Mouse (Mus musculus): ENCODE data around the gene Ppp2r5a. TPM values are rescaled to one million over a fixed set of nuclear protein-coding genes. Genes with fewer than 3 reads are reported as not detected.

Gene Ppp2r5a
- polyA plus RNA-seq, 1 experiment: 46.6 TPM

DNA sequence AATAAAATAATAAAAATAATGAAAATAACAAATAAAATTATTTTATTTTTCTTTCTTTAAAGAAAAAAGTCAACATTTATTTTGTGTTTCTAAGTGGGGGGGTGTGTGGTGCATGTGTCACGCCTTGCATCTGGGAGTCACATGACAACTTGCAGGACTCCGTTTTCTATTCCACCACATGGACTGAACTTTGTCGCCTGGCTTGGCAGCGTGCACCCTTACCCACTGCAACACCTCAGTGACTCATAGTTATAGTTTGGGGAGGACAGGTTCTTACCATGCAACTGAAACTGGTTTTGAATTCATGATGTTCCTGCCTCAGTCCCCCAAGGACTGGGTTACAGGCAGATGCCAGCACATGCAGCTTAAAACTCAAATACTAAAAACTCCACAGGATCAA lies 34.9 kb downstream of the Ppp2r5a start:
- Histone ChIP-seq H3K4me3 (ENCODE audit: low read depth, low read length) (no peak overlapping the region), H3K27ac (ENCODE audit: insufficient read depth, low read depth, low read length) (no peak overlapping the region), H3K4me1 (ENCODE audit: control insufficient read depth, insufficient read depth, insufficient read length, low read length) (no peaks in the 10 kb centered on the region; the same call in 1 of the 2 replicates), H3K27me3 (ENCODE audit: control insufficient read depth, insufficient read depth, low read length) (no peaks in the 10 kb centered on the region), H3K36me3 (ENCODE audit: control insufficient read depth, insufficient read depth, low read length) (peaks cover 29% of the 10 kb centered on the region)
- TF ChIP-seq CTCF (IDR thresholded peaks at IDR 0.05; ENCODE audit: extremely low read depth, insufficient read length, insufficient replicate concordance, low read depth, low read length) (no peak), POLR2A (IDR thresholded peaks at IDR 0.05; ENCODE audit: low read depth, low read length) (no peak)
- 32% methylated on average over 4 of the region's 4 CpGs for WGBS

DNA sequence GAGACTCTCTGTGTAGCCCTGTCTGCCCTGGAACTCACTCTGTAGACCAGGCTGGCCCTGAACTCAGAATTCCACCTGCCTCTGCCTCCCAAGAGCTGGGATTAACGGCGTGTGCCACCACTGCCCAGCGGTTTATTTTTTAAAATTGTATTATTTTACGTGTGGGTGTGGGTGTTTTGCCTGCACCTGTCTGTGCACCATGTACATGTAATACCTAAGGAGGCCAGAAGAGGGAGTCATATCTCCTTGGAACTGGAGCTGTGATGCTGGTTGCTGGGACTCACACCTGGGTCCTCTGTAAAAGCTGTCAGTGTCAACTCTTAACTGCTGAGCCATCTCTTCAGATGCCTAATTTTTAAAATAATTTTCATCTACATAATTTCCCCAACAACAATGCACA lies 38.6 kb downstream of the Ppp2r5a start:
- Histone ChIP-seq H3K27me3 (ENCODE audit: control insufficient read depth, insufficient read depth, low read length) (no peaks in the 10 kb centered on the region), H3K36me3 (ENCODE audit: control insufficient read depth, insufficient read depth, low read length) (peaks cover 44% of the 10 kb centered on the region), H3K27ac (ENCODE audit: insufficient read depth, low read depth, low read length) (no peak overlapping the region), H3K4me1 (ENCODE audit: control insufficient read depth, insufficient read depth, insufficient read length, low read length) (no peaks in the 10 kb centered on the region; the same call in 1 of the 2 replicates), H3K4me3 (ENCODE audit: low read depth, low read length) (no peak overlapping the region)
- WGBS: 70% methylated on average over 4 of the region's 4 CpGs
- TF ChIP-seq CTCF (IDR thresholded peaks at IDR 0.05; ENCODE audit: extremely low read depth, insufficient read length, insufficient replicate concordance, low read depth, low read length): peak; percentile 66; the same call in 1 of the 2 replicates
- no peak for TF ChIP-seq POLR2A (IDR thresholded peaks at IDR 0.05; ENCODE audit: low read depth, low read length)

DNA sequence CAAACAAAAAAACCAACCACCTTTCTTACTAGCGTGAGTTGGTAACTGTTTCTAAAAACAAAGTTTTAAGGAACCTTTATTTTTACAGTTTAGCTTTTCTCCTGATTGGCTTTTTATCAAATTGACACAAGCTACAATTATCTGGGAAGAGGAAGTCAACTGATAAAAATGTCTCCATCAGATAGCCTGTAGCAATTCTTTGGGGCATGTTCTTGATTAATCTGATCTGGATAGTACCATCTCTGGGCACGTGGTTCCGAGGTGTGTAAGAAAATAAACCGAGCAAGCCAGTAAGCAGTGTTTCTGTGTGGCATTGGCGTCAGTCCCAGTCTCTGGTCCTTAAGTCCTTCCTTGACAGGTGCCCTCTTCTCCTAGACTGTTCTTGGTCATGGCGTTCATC lies 40.7 kb downstream of the Ppp2r5a start:
- Histone ChIP-seq H3K36me3 (ENCODE audit: control insufficient read depth, insufficient read depth, low read length) (peaks cover 54% of the 10 kb centered on the region), H3K4me1 (ENCODE audit: control insufficient read depth, insufficient read depth, insufficient read length, low read length) (no peaks in the 10 kb centered on the region), H3K27ac (ENCODE audit: insufficient read depth, low read depth, low read length) (no peak overlapping the region), H3K4me3 (ENCODE audit: low read depth, low read length) (no peak overlapping the region), H3K27me3 (ENCODE audit: control insufficient read depth, insufficient read depth, low read length) (no peaks in the 10 kb centered on the region)
- TF ChIP-seq POLR2A (IDR thresholded peaks at IDR 0.05; ENCODE audit: low read depth, low read length) (no peak), CTCF (IDR thresholded peaks at IDR 0.05; ENCODE audit: extremely low read depth, insufficient read length, insufficient replicate concordance, low read depth, low read length) (no peak)
- WGBS: 66% methylated on average over 6 of the region's 6 CpGs

DNA sequence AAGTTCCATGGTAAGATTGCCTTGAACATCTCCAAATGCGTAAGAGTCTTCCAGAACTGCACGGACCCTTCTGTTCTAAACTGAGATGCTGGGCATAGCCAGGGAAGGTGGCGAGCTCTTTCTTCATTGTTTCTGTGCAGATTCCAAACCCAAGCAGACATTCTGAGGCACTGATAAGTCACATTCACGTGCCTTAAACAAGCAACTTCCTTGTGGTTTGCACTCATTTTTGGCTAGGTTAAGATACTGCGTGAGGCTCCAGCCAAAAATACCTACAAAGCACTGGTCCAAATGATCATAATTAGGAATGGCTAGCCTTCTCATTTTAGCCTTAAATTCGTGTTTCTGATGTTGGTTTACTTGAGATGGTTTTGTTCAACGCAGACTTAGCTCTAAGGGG lies 43.6 kb downstream of the Ppp2r5a start:
- H3K36me3 ChIP-seq (ENCODE audit: control insufficient read depth, insufficient read depth, low read length): peaks cover 59% of the 10 kb centered on the region
- H3K27ac ChIP-seq (ENCODE audit: insufficient read depth, low read depth, low read length): no peak overlapping the region
- WGBS: 82% methylated on average over 7 of the region's 7 CpGs
- H3K27me3 ChIP-seq (ENCODE audit: control insufficient read depth, insufficient read depth, low read length): no peaks in the 10 kb centered on the region
- no peak overlapping the region for H3K4me3 ChIP-seq (ENCODE audit: low read depth, low read length)
- no peak for TF ChIP-seq CTCF (IDR thresholded peaks at IDR 0.05; ENCODE audit: extremely low read depth, insufficient read length, insufficient replicate concordance, low read depth, low read length)
- no peak for TF ChIP-seq POLR2A (IDR thresholded peaks at IDR 0.05; ENCODE audit: low read depth, low read length)
- H3K4me1 ChIP-seq (ENCODE audit: control insufficient read depth, insufficient read depth, insufficient read length, low read length): no peaks in the 10 kb centered on the region

DNA sequence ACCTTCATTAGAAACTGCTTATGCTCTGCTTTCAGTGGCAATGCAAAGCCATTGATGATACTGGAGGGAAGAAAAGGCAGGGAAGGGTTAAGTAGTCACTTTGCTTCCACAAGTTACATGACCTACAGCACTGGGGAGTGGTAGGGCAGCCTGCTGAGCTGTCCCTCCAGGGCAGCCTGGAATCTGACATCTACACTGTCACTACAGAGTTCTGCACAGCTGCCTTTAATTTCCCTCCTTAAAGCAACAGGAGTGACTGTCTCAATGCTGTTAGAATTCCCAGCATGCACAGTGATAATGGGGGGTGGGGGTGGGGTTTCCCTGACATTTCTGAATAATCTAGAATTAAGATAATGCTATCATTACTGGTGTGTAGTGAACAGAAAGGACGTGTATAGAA lies 46.1 kb downstream of the Ppp2r5a start:
- H3K4me1 ChIP-seq (ENCODE audit: control insufficient read depth, insufficient read depth, insufficient read length, low read length): no peaks in the 10 kb centered on the region
- no peak overlapping the region for H3K4me3 ChIP-seq (ENCODE audit: low read depth, low read length)
- no peaks in the 10 kb centered on the region for H3K27me3 ChIP-seq (ENCODE audit: control insufficient read depth, insufficient read depth, low read length)
- WGBS: 70% methylated on average over 1 of the region's 1 CpGs
- no peak overlapping the region for H3K27ac ChIP-seq (ENCODE audit: insufficient read depth, low read depth, low read length)
- TF ChIP-seq CTCF (IDR thresholded peaks at IDR 0.05; ENCODE audit: extremely low read depth, insufficient read length, insufficient replicate concordance, low read depth, low read length): no peak
- no peak for TF ChIP-seq POLR2A (IDR thresholded peaks at IDR 0.05; ENCODE audit: low read depth, low read length)
- peaks cover 65% of the 10 kb centered on the region for H3K36me3 ChIP-seq (ENCODE audit: control insufficient read depth, insufficient read depth, low read length)

DNA sequence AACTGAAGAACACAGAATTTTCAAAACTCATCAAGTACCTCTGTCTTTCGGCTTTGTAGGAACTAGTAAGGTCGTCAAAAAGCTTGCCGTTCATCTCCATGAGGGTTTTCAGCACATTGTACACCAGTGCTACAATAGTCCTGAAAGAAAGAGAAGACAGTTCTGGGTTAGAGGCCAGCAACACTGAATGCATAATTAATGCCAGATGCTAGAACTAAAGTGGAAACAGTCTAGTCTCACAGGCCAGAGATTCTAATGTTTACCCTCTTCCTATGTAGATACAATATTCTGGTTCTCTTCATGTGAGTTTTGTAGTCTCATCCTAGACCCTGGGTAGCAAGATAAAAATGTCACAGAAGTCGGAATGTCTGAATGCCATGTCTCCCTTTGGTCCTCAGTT lies 49.2 kb downstream of the Ppp2r5a start:
- no peak overlapping the region for H3K27ac ChIP-seq (ENCODE audit: insufficient read depth, low read depth, low read length)
- H3K4me1 ChIP-seq (ENCODE audit: control insufficient read depth, insufficient read depth, insufficient read length, low read length): no peaks in the 10 kb centered on the region
- H3K36me3 ChIP-seq (ENCODE audit: control insufficient read depth, insufficient read depth, low read length): peaks cover 66% of the 10 kb centered on the region
- TF ChIP-seq POLR2A (IDR thresholded peaks at IDR 0.05; ENCODE audit: low read depth, low read length) (no peak), CTCF (IDR thresholded peaks at IDR 0.05; ENCODE audit: extremely low read depth, insufficient read length, insufficient replicate concordance, low read depth, low read length) (no peak)
- no peaks in the 10 kb centered on the region for H3K27me3 ChIP-seq (ENCODE audit: control insufficient read depth, insufficient read depth, low read length)
- no peak overlapping the region for H3K4me3 ChIP-seq (ENCODE audit: low read depth, low read length)
- 92% methylated on average over 4 of the region's 4 CpGs for WGBS

DNA sequence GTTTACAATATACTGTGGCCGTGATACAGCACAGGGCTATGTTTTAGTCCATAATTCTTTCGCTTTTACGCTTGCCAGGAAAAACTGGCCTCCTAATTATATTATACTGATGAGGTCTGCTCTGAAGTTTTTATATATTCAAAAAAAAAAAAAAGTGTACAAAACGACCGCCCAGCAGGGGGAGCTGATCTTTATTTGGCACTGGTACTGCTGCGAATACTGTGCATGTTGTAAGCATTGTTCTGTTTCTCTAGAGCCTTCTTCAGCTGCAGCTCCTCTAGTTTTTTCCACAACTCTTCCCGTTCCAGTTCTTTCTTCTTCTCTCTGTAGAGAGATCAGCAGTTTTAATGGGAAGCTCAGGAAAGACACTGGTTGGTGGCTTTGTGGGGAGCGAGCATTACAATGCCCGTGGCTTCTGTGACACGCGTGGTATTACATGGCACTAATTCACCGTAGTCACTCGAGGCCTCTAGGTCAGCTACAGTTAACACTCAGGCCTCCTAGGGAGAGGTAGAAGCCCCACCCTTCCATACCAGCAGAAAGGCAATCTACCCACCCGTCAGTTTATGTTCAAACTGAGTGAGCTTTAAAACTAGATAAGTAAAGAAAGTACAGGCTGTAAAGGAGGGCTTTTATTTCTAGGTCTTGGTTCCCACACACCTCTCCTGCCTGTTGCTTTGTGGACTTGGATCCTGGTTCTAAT lies 50.1 kb downstream of the Ppp2r5a start:
- H3K27me3 ChIP-seq (ENCODE audit: control insufficient read depth, insufficient read depth, low read length): no peaks in the 10 kb centered on the region
- no peak for TF ChIP-seq POLR2A (IDR thresholded peaks at IDR 0.05; ENCODE audit: low read depth, low read length)
- peak; percentile 15; the same call in 1 of the 2 replicates for TF ChIP-seq CTCF (IDR thresholded peaks at IDR 0.05; ENCODE audit: extremely low read depth, insufficient read length, insufficient replicate concordance, low read depth, low read length)
- no peak overlapping the region for H3K27ac ChIP-seq (ENCODE audit: insufficient read depth, low read depth, low read length)
- 57% methylated on average over 14 of the region's 14 CpGs for WGBS
- H3K4me3 ChIP-seq (ENCODE audit: low read depth, low read length): no peak overlapping the region
- peaks cover 63% of the 10 kb centered on the region for H3K36me3 ChIP-seq (ENCODE audit: control insufficient read depth, insufficient read depth, low read length)
- no peaks in the 10 kb centered on the region for H3K4me1 ChIP-seq (ENCODE audit: control insufficient read depth, insufficient read depth, insufficient read length, low read length)
